Mouse (Mus musculus) myocyte (in vitro differentiated cells): ENCODE data around the gene Zfp566. TPM values are rescaled to one million over a fixed set of nuclear protein-coding genes. Genes with fewer than 3 reads are reported as not detected.

Experiments used
- H3K27me3 ChIP-seq: one replicate; pipeline ENCODE4 v1.6.1; 2011; ENCODE audit not compliant: control insufficient read depth, insufficient read depth, insufficient read length
- H3K36me3 ChIP-seq: one replicate; pipeline ENCODE4 v1.6.1; 2011; ENCODE audit not compliant: control insufficient read depth, insufficient read depth
- H3K4me2 ChIP-seq: one replicate; pipeline ENCODE4 v1.6.1; 2011; ENCODE audit warnings: low read depth, control low read depth
- H3K4me3 ChIP-seq: one replicate; pipeline ENCODE4 v1.5.1; 2011; ENCODE audit warnings: mild to moderate bottlenecking, control low read depth, moderate library complexity
- H3K79me2 ChIP-seq: one replicate; pipeline ENCODE4 v1.6.1; 2011; ENCODE audit not compliant: control insufficient read depth, insufficient read depth
- H3ac ChIP-seq: one replicate; pipeline ENCODE4 v1.6.1; 2011; ENCODE audit not compliant: control insufficient read depth, insufficient read length
- CEBPB ChIP-seq: IDR thresholded peaks from 2 replicates; pipeline ENCODE4 v1.6.1; 2011; ENCODE audit warnings: mild to moderate bottlenecking, moderate library complexity; ENCODE audit not compliant: poor library complexity, insufficient read depth, severe bottlenecking
- E2F4 ChIP-seq: IDR thresholded peaks from one replicate; pipeline ENCODE4 v1.6.1; 2011; ENCODE audit warnings: mild to moderate bottlenecking, control low read depth, moderate library complexity; ENCODE audit not compliant: insufficient read depth
- MAX ChIP-seq: IDR thresholded peaks from one replicate; pipeline ENCODE4 v1.6.1; 2011; ENCODE audit warnings: low read depth, mild to moderate bottlenecking, control low read depth
- MYOD1 ChIP-seq, 3 experiments: IDR thresholded peaks; one replicate each; pipeline ENCODE4 v1.6.1; 2011; ENCODE audit warnings: control low read depth in 2 of 3, low read depth in 2 of 3, mild to moderate bottlenecking in 2 of 3, moderate library complexity in 1 of 3; ENCODE audit not compliant: insufficient read length in 2 of 3, control insufficient read depth in 1 of 3
- MYOG ChIP-seq, 3 experiments: IDR thresholded peaks; one replicate each; pipeline ENCODE4 v1.6.1; 2011; ENCODE audit warnings: control low read depth in 2 of 3, low read depth in 2 of 3, mild to moderate bottlenecking in 2 of 3; ENCODE audit not compliant: insufficient read length in 2 of 3, control insufficient read depth in 1 of 3, insufficient read depth in 1 of 3
- POLR2A ChIP-seq: IDR thresholded peaks from one replicate; pipeline ENCODE4 v1.6.1; 2011; ENCODE audit warnings: low read depth, mild to moderate bottlenecking, control low read depth, moderate library complexity; ENCODE audit not compliant: insufficient read length
- POLR2AphosphoS2 ChIP-seq: IDR thresholded peaks from one replicate; pipeline ENCODE4 v1.6.1; 2011; ENCODE audit warnings: low read depth, control low read depth; ENCODE audit not compliant: insufficient read length
- REST ChIP-seq: IDR thresholded peaks from one replicate; pipeline ENCODE4 v1.6.1; 2011; ENCODE audit warnings: mild to moderate bottlenecking, control low read depth, moderate library complexity; ENCODE audit not compliant: insufficient read depth, insufficient read length
- SRF ChIP-seq: IDR thresholded peaks from one replicate; pipeline ENCODE4 v1.6.1; 2011; ENCODE audit warnings: low read depth; ENCODE audit not compliant: control insufficient read depth, insufficient read length
- TCF12 ChIP-seq: IDR thresholded peaks from one replicate; pipeline ENCODE4 v1.6.1; 2011; ENCODE audit warnings: mild to moderate bottlenecking, control low read depth; ENCODE audit not compliant: poor library complexity, insufficient read depth, severe bottlenecking
- TCF3 ChIP-seq: IDR thresholded peaks from one replicate; pipeline ENCODE4 v1.6.1; 2011; ENCODE audit warnings: low read depth, control low read depth; ENCODE audit not compliant: insufficient read length
- USF1 ChIP-seq: IDR thresholded peaks from one replicate; pipeline ENCODE4 v1.6.1; 2011; ENCODE audit warnings: low read depth, mild to moderate bottlenecking, control low read depth, moderate library complexity
- polyA plus RNA-seq: library from polyadenylated mRNA; unstranded; fragments of >200 nt; fragmentation: generic; extraction: Trizol; gene quantifications from one replicate; pipeline ENCODE4 v1.2.1, GENCODE M21; 2012; ENCODE audit warnings: missing spikeins

Gene Zfp566
- 4.3 TPM for polyA plus RNA-seq

GRCm38 (mm10) chr7:30090092-30090969, at the start of gene Zfp566, which contains the start of gene Gm26920:
Gene Zfp566 (minus strand): TSS chr7:30090527.
Gene Gm26920 (minus strand): TSS chr7:30090410.
- Histone ChIP-seq H3K4me3 (peak within 1 kb of the TSS; percentile 72), H3K79me2 (peaks cover 14% of the 10 kb centered on the region), H3K4me2 (peak within 1 kb of the TSS; percentile 80), H3ac (peak within 1 kb of the TSS; percentile 35), H3K27me3 (no peaks in the 10 kb centered on the region), H3K36me3 (no peaks in the 10 kb centered on the region)
- TF ChIP-seq USF1 (peak; percentile 71), TCF3 (no peak), REST (no peak), MYOG (IDR thresholded peaks at IDR 0.05; ENCODE audit: control insufficient read depth in 1 of 3, insufficient read depth in 1 of 3, insufficient read length in 2 of 3, low read depth in 2 of 3) (peak in 1 of 3 experiments; percentile 27), E2F4 (no peak), TCF12 (no peak), SRF (no peak), CEBPB (no peak), MAX (peak; percentile 72), POLR2AphosphoS2 (peak; percentile 69), POLR2A (peak; percentile 77), MYOD1 (IDR thresholded peaks at IDR 0.05; ENCODE audit: control insufficient read depth in 1 of 3, insufficient read length in 2 of 3, low read depth in 2 of 3) (no peak)

GRCm38 (mm10) chr7:30136826-30137225, 46.5 kb upstream of the Zfp566 start:
- H3K36me3 ChIP-seq: peaks cover 33% of the 10 kb centered on the region
- no peaks in the 10 kb centered on the region for H3K27me3 ChIP-seq
- no peak overlapping the region for H3K4me2 ChIP-seq

GRCm38 (mm10) chr7:30132396-30132795, 42.1 kb upstream of the Zfp566 start:
- no peaks in the 10 kb centered on the region for H3K79me2 ChIP-seq
- peaks cover 51% of the 10 kb centered on the region for H3K36me3 ChIP-seq
- no peak overlapping the region for H3ac ChIP-seq
- H3K27me3 ChIP-seq: no peaks in the 10 kb centered on the region
- H3K4me3 ChIP-seq: no peak overlapping the region
- TF ChIP-seq TCF3 (no peak), REST (no peak), E2F4 (no peak), SRF (no peak), CEBPB (no peak), USF1 (no peak), POLR2AphosphoS2 (no peak), MYOG (IDR thresholded peaks at IDR 0.05; ENCODE audit: control insufficient read depth in 1 of 3, insufficient read depth in 1 of 3, insufficient read length in 2 of 3, low read depth in 2 of 3) (no peak), TCF12 (no peak), MYOD1 (IDR thresholded peaks at IDR 0.05; ENCODE audit: control insufficient read depth in 1 of 3, insufficient read length in 2 of 3, low read depth in 2 of 3) (no peak), POLR2A (no peak), MAX (no peak)
- H3K4me2 ChIP-seq: no peak overlapping the region

More at GRCm38 (mm10) chr7:30136826-30137225, 46.5 kb upstream of the Zfp566 start:
- no peak overlapping the region for H3K4me3 ChIP-seq
- H3K79me2 ChIP-seq: no peaks in the 10 kb centered on the region
- H3ac ChIP-seq: no peak overlapping the region
- TF ChIP-seq REST (no peak), E2F4 (no peak), USF1 (no peak), MYOD1 (IDR thresholded peaks at IDR 0.05; ENCODE audit: control insufficient read depth in 1 of 3, insufficient read length in 2 of 3, low read depth in 2 of 3) (no peak), MAX (no peak), TCF3 (no peak), SRF (no peak), TCF12 (no peak), POLR2AphosphoS2 (no peak), CEBPB (no peak)

- Histone ChIP-seq H3K36me3 (peaks cover 36% of the 10 kb centered on the region), H3K4me2 (no peak overlapping the region), H3K79me2 (peaks cover 5% of the 10 kb centered on the region), H3K4me3 (no peak overlapping the region), H3ac (no peak overlapping the region), H3K27me3 (no peaks in the 10 kb centered on the region)
- TF ChIP-seq POLR2A: no peak
- TF ChIP-seq E2F4: no peak
- TF ChIP-seq TCF3: no peak
- TF ChIP-seq MAX: no peak
- TF ChIP-seq CEBPB: no peak
- no peak for TF ChIP-seq MYOD1 (IDR thresholded peaks at IDR 0.05; ENCODE audit: control insufficient read depth in 1 of 3, insufficient read length in 2 of 3, low read depth in 2 of 3)
- no peak for TF ChIP-seq MYOG (IDR thresholded peaks at IDR 0.05; ENCODE audit: control insufficient read depth in 1 of 3, insufficient read depth in 1 of 3, insufficient read length in 2 of 3, low read depth in 2 of 3)
- no peak for TF ChIP-seq SRF
- TF ChIP-seq REST: no peak
- no peak for TF ChIP-seq POLR2AphosphoS2
- no peak for TF ChIP-seq USF1
- TF ChIP-seq TCF12: no peak
Measured at GRCm38 (mm10) chr7:30129900-30130299, 39.6 kb upstream of the Zfp566 start.
